Mouse (Mus musculus) heart, postnatal 36 days (tissue): Measurements from ENCODE around the gene Dpm1. TPM values are rescaled to one million over a fixed set of nuclear protein-coding genes. Genes with fewer than 3 reads are reported as not detected.

Source experiments
- DNase-seq, 2 experiments: peaks; one replicate each; pipeline ENCODE4 v3.0.0; 2021 to 2022
- intact Hi-C: fragments of 180-260 bp; cut with DNase I; formaldehyde crosslinking; loops from one replicate; pipeline ENCODE4 v1.15.1; 2025
- microRNA-seq, 2 experiments: library from miRNA; unstranded; fragments of <30 nt; microRNA quantifications; one replicate each; pipeline ENCODE4 v1.2.0; 2021; ENCODE audit warnings: borderline number of aligned reads in 2 of 2
- total RNA-seq, 2 experiments: library from RNA; stranded (reverse); gene quantifications; 2 replicates each; pipeline ENCODE4 v1.2.3; 2021

Dpm1 gene
- total RNA-seq, 2 experiments from 2014 or later: 76.0 to 92.6 TPM

GRCm38 (mm10) chr2:168169800-168170113, 60.6 kb downstream of the Dpm1 start:
- intact Hi-C loops: no loop called here
- DNase-seq: no peak

GRCm38 (mm10) chr2:168168892-168169799, 61.2 kb downstream of the Dpm1 start:
- DNase-seq: no peak
- intact Hi-C loops: no loop called here

GRCm38 (mm10) chr2:168167781-168168180, 62.6 kb downstream of the Dpm1 start:
- intact Hi-C loops: no loop called here
- DNase-seq: no peak

- no peak for DNase-seq
These were observed 63.5 kb downstream of the Dpm1 start for GRCm38 (mm10) chr2:168166750-168167460.

GRCm38 (mm10) chr2:168161978-168162377, 68.4 kb downstream of the Dpm1 start:
- intact Hi-C loops: no loop called here

More at GRCm38 (mm10) chr2:168166750-168167460, 63.5 kb downstream of the Dpm1 start:
- intact Hi-C loops: no loop called here

GRCm38 (mm10) chr2:168161514-168161971, 68.8 kb downstream of the Dpm1 start:
- no peak for DNase-seq
- intact Hi-C loops: no loop called here

More at GRCm38 (mm10) chr2:168161978-168162377, 68.4 kb downstream of the Dpm1 start:
- DNase-seq: no peak

- no peak for DNase-seq
- intact Hi-C loops: no loop called here
These were observed 69.9 kb downstream of the Dpm1 start for GRCm38 (mm10) chr2:168160370-168160930.

Small RNAs within 50 kb of the gene (microRNA-seq; reads per million reads assigned to microRNA genes)
- 0 reads per million in 2 experiments for gene Gm24561

Other genes with a start within 250 kb of the Dpm1 start
- gene Ripor3, start 220.0 kb downstream of the Dpm1 start, total RNA-seq: under 1 TPM; 0.36 to 0.79 TPM
- gene Pard6b, start 149.6 kb downstream of the Dpm1 start, total RNA-seq: 1 to 10 TPM; 2.7 to 3.1 TPM
- gene Adnp, start 23.5 kb downstream of the Dpm1 start, total RNA-seq: 10 to 100 TPM; 32.6 to 33.2 TPM
- gene Gm20716, start 227 bp downstream of the Dpm1 start, total RNA-seq: 10 to 100 TPM; 14.3 to 16.5 TPM
- 1 to 10 TPM; 7.9 to 8.0 TPM for gene Mocs3, start within 50 bp of the Dpm1 start, total RNA-seq
- under 1 TPM; 0.08 TPM for gene Kcng1, start 51.1 kb upstream of the Dpm1 start, total RNA-seq